Mouse (Mus musculus) left cerebral cortex, postnatal 36 days (tissue): Measurements from ENCODE around the gene Rnf213. TPM values are rescaled to one million over a fixed set of nuclear protein-coding genes. Genes with fewer than 3 reads are reported as not detected.

Experiments
- DNase-seq, 2 experiments: peaks; one replicate each; pipeline ENCODE4 v3.0.0; 2021 to 2022; ENCODE audit warnings: low spot score in 2 of 2, mixed read lengths in 1 of 2
- intact Hi-C: fragments of 180-260 bp; cut with DNase I; formaldehyde crosslinking; loops from one replicate; pipeline ENCODE4 v1.15.1; 2025
- total RNA-seq, 2 experiments: library from RNA; stranded (reverse); gene quantifications; 2 replicates each; pipeline ENCODE4 v1.2.3; 2021

Rnf213 gene
- total RNA-seq, 2 experiments from 2014 or later = 2.8 to 3.0 TPM

GRCm38 (mm10) chr11:119507772-119508171 lies 114.9 kb downstream of the Rnf213 start:
- intact Hi-C loops = loop anchor here (10.0 kb wide), 1 partner anchor 487 kb away; no protein-coding TSS in a partner anchor
- peak; percentile 74 to 81 for DNase-seq

GRCm38 (mm10) chr11:119509165-119509776 lies 116.4 kb downstream of the Rnf213 start:
- intact Hi-C loops = loop anchor here (10.0 kb wide), 1 partner anchor 486 kb away; no protein-coding TSS in a partner anchor
- DNase-seq = no peak

- intact Hi-C loops = no loop called here
- no peak for DNase-seq
Observed at GRCm38 (mm10) chr11:119513038-119513659, 120.2 kb downstream of the Rnf213 start.

- DNase-seq = no peak
- intact Hi-C loops = loop anchor here (2.0 kb wide), 1 partner anchor 33 kb away; the partner anchor contains the start of gene Nptx1
Observed at GRCm38 (mm10) chr11:119514108-119514860, 121.4 kb downstream of the Rnf213 start.

GRCm38 (mm10) chr11:119514967-119515636 lies 122.2 kb downstream of the Rnf213 start:
- intact Hi-C loops = loop anchor here (2.0 kb wide), 1 partner anchor 32 kb away; the partner anchor contains the start of gene Nptx1
- peak; percentile 72 to 82 for DNase-seq

GRCm38 (mm10) chr11:119515823-119516676 lies 123.2 kb downstream of the Rnf213 start:
- intact Hi-C loops = loop anchor here (2.0 kb wide), 1 partner anchor 31 kb away; the partner anchor contains the start of gene Nptx1
- peak; percentile 82 to 86 for DNase-seq

GRCm38 (mm10) chr11:119516677-119517361 lies 123.9 kb downstream of the Rnf213 start:
- peak in 1 of 2 experiments; percentile 69 for DNase-seq
- intact Hi-C loops = no loop called here

- intact Hi-C loops = no loop called here
- DNase-seq = no peak
Observed at GRCm38 (mm10) chr11:119519387-119519786, 126.5 kb downstream of the Rnf213 start.

- peak; percentile 61 to 65 for DNase-seq
Observed at GRCm38 (mm10) chr11:119520005-119520712, 127.3 kb downstream of the Rnf213 start.

GRCm38 (mm10) chr11:119520713-119521063 lies 127.8 kb downstream of the Rnf213 start:
- intact Hi-C loops = no loop called here
- DNase-seq = no peak

More at GRCm38 (mm10) chr11:119520005-119520712, 127.3 kb downstream of the Rnf213 start:
- intact Hi-C loops = no loop called here

GRCm38 (mm10) chr11:119521920-119522710 lies 129.2 kb downstream of the Rnf213 start:
- intact Hi-C loops = no loop called here

GRCm38 (mm10) chr11:119522779-119523178 lies 129.9 kb downstream of the Rnf213 start:
- intact Hi-C loops = no loop called here
- DNase-seq = no peak

More at GRCm38 (mm10) chr11:119521920-119522710, 129.2 kb downstream of the Rnf213 start:
- DNase-seq = no peak

- intact Hi-C loops = no loop called here
- DNase-seq = no peak
Observed at GRCm38 (mm10) chr11:119523392-119523791, 130.5 kb downstream of the Rnf213 start.

- DNase-seq = peak; percentile 64 to 68
- intact Hi-C loops = no loop called here
Observed at GRCm38 (mm10) chr11:119524545-119524949, 131.6 kb downstream of the Rnf213 start.

GRCm38 (mm10) chr11:119526068-119526966 lies 133.4 kb downstream of the Rnf213 start:
- DNase-seq = peak in 1 of 2 experiments; percentile 40
- intact Hi-C loops = no loop called here

GRCm38 (mm10) chr11:119528930-119529329 lies 136.0 kb downstream of the Rnf213 start:
- intact Hi-C loops = no loop called here

More at GRCm38 (mm10) chr11:119528930-119529329, 136.0 kb downstream of the Rnf213 start:
- no peak for DNase-seq
